Comparison of ENCODE assay signal across 10 mouse cellular contexts in genomic region chr5:15688874-15689658, GRCm38 (mm10). TPM values are rescaled to one million over a fixed set of nuclear protein-coding genes. Genes with fewer than 3 reads are reported as not detected.
ATAC-seq and TF ChIP-seq lines count a peak whose summit lies in the region.
"Not testable (repeated sequence)": the region's sequence is repeated elsewhere in the genome, so short reads cannot be mapped to it uniquely, and the experiment has no call there.
"Had no signal": no experiment of that assay in that cellular context is flagged by ENCODE, and none has a peak within 500 bp of the region (broad histone marks: within the 10 kb centered on the region; RNA-seq: fewer than 3 reads in every experiment).

No protein-coding gene starts in this region.

- not testable (repeated sequence) for H3K4me2 ChIP-seq in embryonic facial prominence, embryonic 15.5 days (replicated peaks); heart, embryonic 11.5 days; hindbrain, embryonic 13.5 days; intestine, postnatal 0 days (replicated peaks; ENCODE audit: low read depth); limb, embryonic 15.5 days; lung, embryonic 15.5 days; midbrain, embryonic 16.5 days (ENCODE audit: low read length); stomach, embryonic 16.5 days (ENCODE audit: low read depth, low read length)

- H3K9ac ChIP-seq in embryonic facial prominence, embryonic 15.5 days; heart, embryonic 11.5 days (ENCODE audit: low read depth, low read length); hindbrain, embryonic 13.5 days; intestine, postnatal 0 days (ENCODE audit: low read depth, low read length); limb, embryonic 15.5 days; lung, embryonic 15.5 days; midbrain, embryonic 16.5 days (ENCODE audit: low read depth, low read length); stomach, embryonic 16.5 days (ENCODE audit: low read length): not testable (repeated sequence)

- not testable (repeated sequence) for H3K27me3 ChIP-seq in embryonic facial prominence, embryonic 15.5 days; heart, embryonic 11.5 days (ENCODE audit: control insufficient read depth, insufficient read depth, low read length); hindbrain, embryonic 13.5 days; intestine, postnatal 0 days (replicated peaks; ENCODE audit: control insufficient read depth, insufficient read depth, low read length); limb, embryonic 15.5 days; lung, embryonic 15.5 days; midbrain, embryonic 16.5 days (ENCODE audit: control insufficient read depth, insufficient read depth, low read depth, low read length); stomach, embryonic 16.5 days (ENCODE audit: control insufficient read depth, insufficient read depth, low read length)

- not testable (repeated sequence) for TF ChIP-seq CTCF in intestine, postnatal 0 days (IDR thresholded peaks at IDR 0.05; ENCODE audit: low read depth)

- H3K4me3 ChIP-seq in embryonic facial prominence, embryonic 15.5 days (replicated peaks); heart, embryonic 11.5 days (ENCODE audit: low read depth, low read length); hindbrain, embryonic 13.5 days; intestine, postnatal 0 days (ENCODE audit: low read depth, low read length); limb, embryonic 15.5 days; lung, embryonic 15.5 days; midbrain, embryonic 16.5 days (ENCODE audit: low read depth, low read length); stomach, embryonic 16.5 days (replicated peaks; ENCODE audit: low read length): not testable (repeated sequence)

- 63% methylated on average over 4 of the region's 4 CpGs for WGBS in embryonic facial prominence, embryonic 15.5 days
- WGBS in heart, embryonic 11.5 days (ENCODE audit: insufficient replicate concordance) = 58% methylated on average over 4 of the region's 4 CpGs
- WGBS in hindbrain, embryonic 13.5 days = 66% methylated on average over 4 of the region's 4 CpGs
- WGBS in intestine, postnatal 0 days = 55% methylated on average over 4 of the region's 4 CpGs
- 65% methylated on average over 4 of the region's 4 CpGs for WGBS in limb, embryonic 15.5 days
- 64% methylated on average over 4 of the region's 4 CpGs for WGBS in lung, embryonic 15.5 days
- WGBS in midbrain, embryonic 16.5 days = 58% methylated on average over 4 of the region's 4 CpGs
- WGBS in stomach, embryonic 16.5 days = 56% methylated on average over 4 of the region's 4 CpGs

- H3K4me1 ChIP-seq in embryonic facial prominence, embryonic 15.5 days; heart, embryonic 11.5 days (ENCODE audit: control insufficient read depth, insufficient read depth, low read length); hindbrain, embryonic 13.5 days (replicated peaks); intestine, postnatal 0 days (replicated peaks; ENCODE audit: control insufficient read depth, insufficient read depth, low read length); limb, embryonic 15.5 days; lung, embryonic 15.5 days; midbrain, embryonic 16.5 days (ENCODE audit: control insufficient read depth, insufficient read depth, low read length); stomach, embryonic 16.5 days (ENCODE audit: control insufficient read depth, insufficient read depth, low read length): not testable (repeated sequence)

- H3K27ac ChIP-seq in embryonic facial prominence, embryonic 15.5 days (replicated peaks); heart, embryonic 11.5 days (ENCODE audit: low read depth, low read length); hindbrain, embryonic 13.5 days; intestine, postnatal 0 days (ENCODE audit: low read depth, low read length); limb, embryonic 15.5 days; lung, embryonic 15.5 days; midbrain, embryonic 16.5 days (ENCODE audit: low read length); stomach, embryonic 16.5 days (ENCODE audit: low read length): not testable (repeated sequence)

- H3K9me3 ChIP-seq in embryonic facial prominence, embryonic 15.5 days (replicated peaks); heart, embryonic 11.5 days (replicated peaks; ENCODE audit: control insufficient read depth, low read length); intestine, postnatal 0 days (ENCODE audit: control insufficient read depth); limb, embryonic 15.5 days; lung, embryonic 15.5 days; stomach, embryonic 16.5 days (replicated peaks; ENCODE audit: control insufficient read depth, low read length): not testable (repeated sequence)
- peaks cover 29% of the 10 kb centered on the region for H3K9me3 ChIP-seq in hindbrain, embryonic 13.5 days
- H3K9me3 ChIP-seq in midbrain, embryonic 16.5 days (replicated peaks; ENCODE audit: control insufficient read depth, low read length, poor library complexity, severe bottlenecking) = peaks cover 14% of the 10 kb centered on the region

- ATAC-seq in embryonic facial prominence, embryonic 15.5 days (ENCODE audit: insufficient number of reproducible peaks, low FRiP score, low TSS enrichment, low read depth) = peak; percentile 85
- peak; percentile 77 for ATAC-seq in heart, embryonic 11.5 days (replicated peaks; ENCODE audit: insufficient number of reproducible peaks, low FRiP score, low TSS enrichment)
- ATAC-seq in hindbrain, embryonic 13.5 days (ENCODE audit: low FRiP score) = peak; percentile 87
- peak; percentile 74 for ATAC-seq in intestine, postnatal 0 days
- ATAC-seq in limb, embryonic 15.5 days (ENCODE audit: insufficient number of reproducible peaks, low FRiP score, low TSS enrichment, low read depth) = peak; percentile 84
- peak; percentile 83 for ATAC-seq in lung, embryonic 15.5 days (ENCODE audit: borderline replicate concordance, extremely low read depth, low FRiP score, low TSS enrichment)
- peak; percentile 83 for ATAC-seq in midbrain, embryonic 16.5 days
- peak; percentile 88 for ATAC-seq in stomach, embryonic 16.5 days (ENCODE audit: insufficient read depth, low FRiP score)

- not testable (repeated sequence) for H3K36me3 ChIP-seq in embryonic facial prominence, embryonic 15.5 days; heart, embryonic 11.5 days (ENCODE audit: control insufficient read depth, insufficient read depth, low read length); hindbrain, embryonic 13.5 days; intestine, postnatal 0 days (ENCODE audit: control insufficient read depth, insufficient read depth); limb, embryonic 15.5 days; lung, embryonic 15.5 days; midbrain, embryonic 16.5 days (ENCODE audit: control insufficient read depth, insufficient read depth, low read length); stomach, embryonic 16.5 days (ENCODE audit: control insufficient read depth, insufficient read depth, low read length)

RNA-seq across cellular contexts. Expression of gene Speer4c, which starts 25.0 kb away (rescaled TPM):
- polyA plus RNA-seq in embryonic facial prominence, embryonic 15.5 days (2015; fragmentation: Nextera tagmentation; extraction: Ambion mirVana) = 0.16 and 0.17 TPM in 2 replicates
- 0.14 TPM in 1 of 2 replicates, not detected in the other for polyA plus RNA-seq in heart, embryonic 11.5 days (2014; fragmentation: Nextera tagmentation; extraction: Ambion mirVana)
- polyA plus RNA-seq in hindbrain, embryonic 13.5 days (2015; fragmentation: Nextera tagmentation; extraction: Ambion mirVana) = not detected in 2 replicates
- polyA plus RNA-seq in intestine, postnatal 0 days (2015; fragmentation: Nextera tagmentation; extraction: Ambion mirVana) = not detected in 2 replicates
- polyA plus RNA-seq in limb, embryonic 15.5 days (2015; fragmentation: Nextera tagmentation; extraction: Ambion mirVana) = not detected in 2 replicates
- not detected in 2 replicates for polyA plus RNA-seq in lung, embryonic 15.5 days (2015; fragmentation: Nextera tagmentation; extraction: Ambion mirVana)
- polyA plus RNA-seq in midbrain, embryonic 16.5 days (2015; fragmentation: Nextera tagmentation; extraction: Ambion mirVana) = not detected in 2 replicates
- polyA plus RNA-seq in stomach, embryonic 16.5 days (2015; fragmentation: Nextera tagmentation; extraction: Ambion mirVana) = not detected in 2 replicates
- polyA plus RNA-seq: forebrain, embryonic 10.5 days; limb, embryonic 10.5 days had no signal

RNA-seq across cellular contexts. Expression of gene 4930572O03Rik, which starts 32.2 kb away (rescaled TPM):
- polyA plus RNA-seq in embryonic facial prominence, embryonic 15.5 days (2015; fragmentation: Nextera tagmentation; extraction: Ambion mirVana) = not detected in 2 replicates
- polyA plus RNA-seq in heart, embryonic 11.5 days (2014; fragmentation: Nextera tagmentation; extraction: Ambion mirVana) = not detected in 2 replicates
- polyA plus RNA-seq in hindbrain, embryonic 13.5 days (2015; fragmentation: Nextera tagmentation; extraction: Ambion mirVana) = not detected in 2 replicates
- not detected in 2 replicates for polyA plus RNA-seq in intestine, postnatal 0 days (2015; fragmentation: Nextera tagmentation; extraction: Ambion mirVana)
- not detected in 2 replicates for polyA plus RNA-seq in limb, embryonic 15.5 days (2015; fragmentation: Nextera tagmentation; extraction: Ambion mirVana)
- polyA plus RNA-seq in lung, embryonic 15.5 days (2015; fragmentation: Nextera tagmentation; extraction: Ambion mirVana) = not detected in 2 replicates
- polyA plus RNA-seq in midbrain, embryonic 16.5 days (2015; fragmentation: Nextera tagmentation; extraction: Ambion mirVana) = not detected in 2 replicates
- not detected in 2 replicates for polyA plus RNA-seq in stomach, embryonic 16.5 days (2015; fragmentation: Nextera tagmentation; extraction: Ambion mirVana)
- polyA plus RNA-seq: forebrain, embryonic 10.5 days; limb, embryonic 10.5 days had no signal
